Mouse (Mus musculus) right cerebral cortex, postnatal 4 days (tissue): ENCODE results near the gene Trim61.
A peak's percentile ranks its signal among the peaks of the same experiment; 100 is the strongest.
"Not testable (repeated sequence)": the region's sequence is repeated elsewhere in the genome, so short reads cannot be mapped to it uniquely, and the experiment has no call there.

Experiments used
- DNase-seq: peaks from one replicate; pipeline ENCODE4 v3.0.0-alpha.2; 2022

Trim61 gene

DNA sequence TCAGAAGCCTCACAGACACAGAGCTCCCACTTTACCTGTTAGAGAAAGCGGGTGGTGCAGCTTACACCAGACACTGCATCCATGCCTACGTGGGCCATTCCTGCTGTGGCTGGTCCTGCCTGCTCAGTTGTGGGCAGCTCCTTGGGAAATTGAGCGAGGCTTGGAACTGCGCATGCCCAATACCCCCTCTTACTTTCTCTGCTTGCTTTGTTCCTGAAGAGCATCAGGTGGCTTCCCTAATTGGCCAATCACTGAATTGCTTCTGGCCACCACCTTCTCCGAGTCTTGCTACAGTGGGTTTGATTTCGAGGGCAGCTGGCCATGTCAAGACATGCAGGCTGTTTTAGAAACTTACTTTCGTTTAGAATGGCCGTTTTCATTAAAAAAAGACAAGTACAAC lies at the start of gene Trim61, which contains the start of gene Trim60:
Gene Trim61, minus strand, starts transcription at position 101 of the 400 bp plus-strand sequence.
Gene Trim60, minus strand, starts transcription at position 162 of the 400 bp plus-strand sequence.
- DNase-seq: no peak

DNA sequence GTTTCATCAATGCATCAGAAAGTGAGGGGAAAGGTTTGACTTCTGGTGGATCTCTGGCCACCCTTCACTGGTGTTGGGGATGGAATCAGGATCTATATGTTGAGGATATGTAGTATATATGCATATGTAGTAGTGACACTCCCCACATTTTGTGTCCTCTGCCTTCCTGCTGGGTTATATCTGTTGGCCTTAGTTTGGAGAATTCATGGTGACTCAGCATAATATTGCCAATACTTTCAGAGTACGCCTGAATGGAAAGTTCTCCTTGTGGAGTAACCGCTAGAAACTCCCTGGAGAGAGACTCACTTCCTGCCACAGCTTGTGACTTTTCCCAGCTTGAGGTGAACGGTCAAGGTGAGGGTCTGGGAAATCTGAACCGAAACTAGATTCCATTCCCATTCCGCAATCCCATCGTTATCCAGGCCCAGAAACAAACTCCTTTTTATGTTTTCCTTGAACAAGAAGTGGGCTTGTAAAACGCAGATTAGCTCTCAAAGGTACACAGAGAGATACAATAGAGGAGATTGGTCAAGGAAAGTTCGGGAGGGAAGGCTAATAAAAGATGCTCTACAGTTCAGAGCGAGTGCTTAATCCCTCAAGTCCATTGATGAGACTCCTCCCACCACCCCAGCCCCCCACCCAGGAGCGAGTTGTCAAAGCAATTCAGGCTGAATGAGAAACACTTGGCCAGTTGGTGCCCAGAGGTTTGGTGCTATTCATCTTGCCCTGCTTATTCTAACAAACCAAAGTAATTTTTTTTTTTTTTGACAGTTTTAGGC lies 49.6 kb upstream of the Trim61 start:
- no peak for DNase-seq

DNA sequence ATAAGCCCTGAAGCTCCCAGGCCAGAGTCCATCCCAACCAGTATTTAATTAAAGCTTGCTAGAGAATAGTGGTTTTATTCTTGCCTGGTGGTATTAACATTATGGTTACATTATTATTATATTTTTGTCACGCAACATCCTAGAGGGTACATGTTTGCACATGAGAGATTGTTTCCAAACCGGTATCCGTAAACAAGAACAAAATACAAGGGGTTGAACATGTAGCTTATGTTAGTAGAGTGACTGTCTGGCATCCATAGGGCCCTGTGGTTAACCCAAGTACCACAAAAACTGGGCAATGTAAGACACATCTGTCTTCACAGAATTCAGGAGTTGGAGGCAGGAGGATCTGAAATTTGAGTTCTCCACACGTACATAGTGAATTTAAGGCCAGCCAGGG lies 48.7 kb upstream of the Trim61 start:
- DNase-seq: no peak

DNA sequence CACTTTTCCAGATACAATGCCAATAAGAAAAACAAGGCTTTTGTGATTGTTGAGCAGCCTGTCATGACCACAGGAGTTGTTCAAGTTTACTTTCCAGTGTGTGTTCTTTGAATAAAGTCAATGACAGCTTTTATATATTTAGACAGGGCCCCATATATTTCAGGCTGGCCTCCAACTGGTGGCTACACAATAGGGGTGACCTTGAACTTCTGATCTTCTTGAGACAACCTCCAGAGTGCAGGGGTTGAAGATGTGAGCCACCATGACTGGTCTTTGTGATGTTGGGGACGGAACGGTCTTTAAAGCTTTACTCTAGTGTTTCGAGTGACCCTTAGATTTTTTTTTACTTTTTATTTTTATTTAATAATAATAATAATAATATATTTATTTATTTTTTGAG lies 47.3 kb upstream of the Trim61 start:
- DNase-seq: no peak

DNA sequence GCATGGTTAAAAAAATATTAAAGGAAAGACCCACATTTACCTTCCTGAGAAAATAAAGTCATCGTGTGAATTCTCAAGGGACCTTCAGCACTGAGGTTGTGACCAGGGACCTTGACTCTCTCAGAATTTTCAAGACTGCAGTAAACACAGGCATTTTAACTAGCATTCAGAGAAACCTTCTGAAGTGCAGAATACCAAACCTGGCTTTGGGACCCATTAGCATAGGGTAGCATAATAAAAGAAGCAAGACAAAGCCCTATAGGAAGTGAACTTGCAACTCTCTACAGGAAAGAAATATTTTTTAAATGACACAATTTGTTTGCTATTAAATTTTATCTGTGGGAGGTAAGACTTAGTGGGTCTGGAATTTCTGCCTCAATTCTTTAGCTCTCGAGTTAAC lies 45.7 kb upstream of the Trim61 start:
- DNase-seq: no peak

DNA sequence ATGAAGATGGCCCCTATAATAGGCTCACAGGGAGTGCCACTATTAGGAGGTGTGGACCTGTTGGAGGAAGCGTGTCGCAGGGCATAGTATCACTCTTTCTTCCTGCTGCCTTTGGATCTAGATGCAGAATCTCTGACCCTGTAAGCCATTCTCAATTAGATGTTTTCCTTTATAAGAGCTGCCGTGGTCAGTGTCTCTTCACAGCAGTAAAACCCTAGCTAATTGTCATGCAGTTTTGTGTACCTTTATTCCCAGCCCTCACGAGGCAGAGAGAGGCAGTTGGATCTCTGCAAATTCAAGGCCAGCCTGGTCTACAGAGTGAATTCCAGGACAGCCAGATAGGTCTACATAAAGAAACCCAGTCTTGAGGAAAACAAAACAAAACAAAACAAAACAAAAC lies 43.9 kb upstream of the Trim61 start:
- no peak for DNase-seq

DNA sequence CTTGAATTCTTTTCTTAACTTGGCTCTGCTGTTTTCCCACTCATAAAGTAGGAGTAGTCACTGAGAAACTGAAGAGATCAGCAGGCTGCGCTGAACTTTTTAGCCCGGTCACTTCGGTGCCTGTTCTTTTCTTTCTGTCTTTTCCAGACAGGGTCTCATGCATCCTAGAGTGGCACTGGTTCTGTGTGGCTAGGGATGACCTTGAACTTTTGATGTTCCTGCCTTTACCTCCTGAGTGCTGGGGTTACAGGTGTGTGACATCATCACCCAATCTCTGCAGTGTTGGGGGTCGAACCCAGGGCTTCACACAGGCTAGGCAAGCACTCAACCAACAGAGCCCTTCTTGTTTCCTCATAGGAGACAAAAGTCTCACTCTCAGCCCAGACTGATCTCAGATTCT lies 38.4 kb upstream of the Trim61 start:
- no peak for DNase-seq

DNA sequence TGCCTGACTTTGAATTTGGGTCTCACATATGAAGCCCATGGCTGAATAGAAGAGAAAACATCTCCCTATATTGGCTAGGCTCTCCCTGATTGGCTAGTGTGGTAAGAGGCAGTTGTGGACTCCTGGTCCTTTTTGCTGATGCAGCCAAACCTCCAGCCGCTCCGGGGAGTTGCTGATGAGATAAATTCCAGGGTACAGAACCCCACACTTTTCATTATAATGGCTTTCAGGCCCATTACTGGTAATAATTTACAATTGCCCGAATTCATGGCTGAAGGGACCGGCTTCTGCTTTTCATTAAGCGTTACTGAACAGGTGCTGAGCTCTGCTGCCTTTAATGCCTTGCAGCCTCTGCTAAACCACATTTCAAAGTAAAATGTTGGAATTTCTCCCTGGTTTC lies 35.6 kb upstream of the Trim61 start:
- DNase-seq: no peak

DNA sequence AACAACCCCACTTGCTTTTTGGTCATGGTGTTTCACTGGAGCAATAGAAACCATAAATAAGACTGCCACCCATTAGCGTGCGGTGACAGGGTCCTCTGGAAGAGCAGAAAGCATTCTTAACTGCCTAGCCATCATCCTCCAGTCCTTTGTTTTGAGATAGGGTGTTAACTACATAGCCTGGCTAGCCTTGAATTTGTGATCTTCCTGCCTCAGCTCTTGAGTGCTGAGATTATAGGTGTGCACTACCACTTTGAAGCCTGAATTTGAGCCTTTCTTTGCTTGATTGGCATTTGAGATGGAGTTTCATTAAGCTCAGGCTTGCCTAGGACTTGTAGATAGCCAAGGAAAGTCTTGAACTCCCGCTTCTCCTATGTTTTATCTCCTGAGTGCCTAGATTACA lies 35.2 kb upstream of the Trim61 start:
- DNase-seq: no peak

DNA sequence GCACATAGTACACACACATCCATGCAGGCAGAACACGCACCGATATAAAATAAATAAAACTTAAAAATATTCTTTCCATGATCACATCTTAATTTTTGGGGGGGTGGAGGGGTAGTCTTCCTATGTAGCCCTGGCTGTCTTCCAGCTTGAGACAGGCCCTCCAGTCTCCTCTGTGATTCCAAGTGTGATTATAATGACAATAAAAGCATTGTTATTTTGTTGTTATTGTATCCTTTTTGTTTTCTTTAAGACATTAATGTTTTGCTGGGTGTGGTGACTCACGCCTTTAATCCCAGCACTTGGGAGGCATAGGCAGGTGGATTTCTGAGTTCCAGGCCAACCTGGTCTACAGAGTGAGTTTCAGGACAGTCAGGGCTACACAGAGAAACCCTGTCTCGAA lies 29.5 kb upstream of the Trim61 start:
- no peak for DNase-seq

DNA sequence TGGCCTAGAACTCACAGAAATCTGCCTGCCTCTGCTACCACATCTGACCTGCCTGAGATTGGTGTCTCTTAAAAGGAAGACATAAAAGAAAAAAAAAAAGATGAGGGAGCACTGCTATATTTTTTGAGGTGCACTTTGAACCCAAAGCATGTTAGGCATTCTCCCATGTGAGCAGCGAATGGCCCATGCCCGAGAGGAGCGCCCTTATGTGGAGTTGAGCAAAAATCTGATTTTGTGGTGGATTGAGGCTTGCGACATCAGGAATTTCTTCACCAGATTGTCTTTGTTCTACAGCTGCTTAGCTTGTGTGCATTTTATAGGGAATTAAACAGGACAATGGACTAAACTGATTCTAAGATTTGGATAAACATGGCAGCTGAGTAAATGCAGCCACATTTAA lies 28.9 kb upstream of the Trim61 start:
- DNase-seq: no peak

DNA sequence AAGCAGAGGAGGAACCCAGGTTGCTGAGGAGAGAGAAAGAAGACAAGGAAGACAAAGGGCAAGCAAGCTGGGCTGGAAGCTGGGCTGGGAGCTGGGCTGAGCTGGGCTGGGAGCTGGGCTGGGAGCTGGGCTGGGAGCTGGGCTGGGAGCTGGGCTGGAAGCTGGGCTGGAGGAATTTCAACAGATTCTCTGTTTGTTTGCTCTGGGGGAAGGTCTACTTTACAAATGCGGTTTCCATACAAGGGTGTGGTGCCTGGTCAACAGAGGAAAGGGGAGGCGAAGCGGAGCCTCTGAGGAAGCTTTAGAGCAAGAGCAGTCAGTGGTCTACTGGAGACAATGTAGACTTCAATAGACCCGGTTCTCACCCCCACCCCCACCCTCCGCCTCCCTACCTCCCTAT lies 28.2 kb upstream of the Trim61 start:
- DNase-seq: no peak

DNA sequence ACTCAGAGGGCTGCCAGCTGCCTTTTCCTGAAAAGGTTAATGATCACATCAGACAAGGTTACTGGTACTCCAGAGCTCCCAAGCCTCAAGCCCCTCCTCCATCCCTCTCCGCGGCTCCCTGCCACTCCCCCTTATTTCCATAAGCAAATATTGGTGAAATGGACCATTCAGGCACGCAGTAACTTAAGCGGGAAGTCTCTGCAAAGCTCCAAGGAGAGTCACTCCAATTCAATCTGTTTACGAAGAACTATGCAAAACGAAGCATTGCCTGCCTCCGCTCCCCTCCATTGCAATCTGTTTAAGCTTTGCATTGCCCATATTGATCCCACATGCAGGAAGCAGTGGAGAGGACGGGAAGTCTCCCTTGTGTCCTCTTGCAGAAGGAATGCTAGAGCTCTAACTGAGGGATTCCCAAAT lies 18.8 kb upstream of the Trim61 start, which contains the start of gene Apela:
Gene Apela, minus strand, starts transcription at position 220 of the 417 bp plus-strand sequence.
- DNase-seq: no peak

DNA sequence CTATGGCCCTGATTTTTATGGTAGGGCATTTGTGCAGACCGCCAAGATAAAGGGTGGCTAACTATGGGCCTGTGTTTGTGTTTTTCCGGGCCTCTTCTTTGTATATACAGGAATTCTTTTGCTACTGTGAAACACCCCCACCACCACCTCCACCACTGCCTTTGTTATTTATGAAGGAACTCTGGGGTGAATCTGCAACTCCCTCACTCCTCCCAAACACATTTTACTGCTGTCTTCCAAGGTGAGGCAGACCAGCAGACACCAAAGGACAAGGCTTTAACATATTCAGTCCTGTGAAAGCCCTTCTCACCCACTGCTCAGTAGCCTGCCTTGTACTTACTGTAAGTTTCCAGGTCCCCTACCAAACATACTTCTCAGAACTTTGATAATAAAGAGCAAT lies 15.8 kb upstream of the Trim61 start:
- no peak for DNase-seq

DNA sequence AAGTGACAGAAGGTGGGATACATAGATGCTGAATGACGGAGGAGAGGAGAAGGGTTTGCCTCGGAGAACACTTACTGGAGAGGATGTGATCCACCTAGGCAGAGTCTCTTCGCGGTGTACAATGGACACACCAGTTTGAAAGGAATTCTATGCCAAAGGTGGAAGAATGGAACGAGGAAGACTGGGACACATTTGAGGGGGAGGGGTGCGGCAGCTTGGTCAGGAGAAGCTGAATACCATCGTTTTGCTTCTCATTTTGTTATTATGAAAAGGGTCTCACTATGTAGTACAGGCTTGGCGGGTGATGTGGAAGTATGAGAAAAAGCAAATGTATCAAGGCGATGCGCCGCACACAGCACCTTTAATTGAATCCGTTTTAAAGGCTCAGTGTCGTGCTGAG lies 14.7 kb upstream of the Trim61 start:
- DNase-seq: no peak

DNA sequence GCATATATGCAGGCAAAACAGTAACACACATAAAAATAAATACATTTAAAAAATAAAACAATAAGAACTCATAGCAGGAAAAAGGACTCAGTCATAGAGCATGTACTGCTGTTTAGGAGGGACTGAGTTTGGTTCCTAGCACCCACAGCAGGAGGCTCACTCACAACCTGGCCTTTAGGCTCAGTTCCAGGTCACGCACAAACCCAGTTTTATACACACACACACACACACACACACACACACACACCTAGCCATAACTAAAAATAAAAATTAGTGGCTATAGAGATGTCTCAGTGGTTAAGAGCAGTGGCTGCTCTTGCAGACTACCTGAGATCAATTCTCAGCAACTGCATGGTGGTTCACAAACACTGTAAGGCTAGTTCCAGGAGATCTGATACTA lies 13.8 kb upstream of the Trim61 start:
- no peak for DNase-seq

DNA sequence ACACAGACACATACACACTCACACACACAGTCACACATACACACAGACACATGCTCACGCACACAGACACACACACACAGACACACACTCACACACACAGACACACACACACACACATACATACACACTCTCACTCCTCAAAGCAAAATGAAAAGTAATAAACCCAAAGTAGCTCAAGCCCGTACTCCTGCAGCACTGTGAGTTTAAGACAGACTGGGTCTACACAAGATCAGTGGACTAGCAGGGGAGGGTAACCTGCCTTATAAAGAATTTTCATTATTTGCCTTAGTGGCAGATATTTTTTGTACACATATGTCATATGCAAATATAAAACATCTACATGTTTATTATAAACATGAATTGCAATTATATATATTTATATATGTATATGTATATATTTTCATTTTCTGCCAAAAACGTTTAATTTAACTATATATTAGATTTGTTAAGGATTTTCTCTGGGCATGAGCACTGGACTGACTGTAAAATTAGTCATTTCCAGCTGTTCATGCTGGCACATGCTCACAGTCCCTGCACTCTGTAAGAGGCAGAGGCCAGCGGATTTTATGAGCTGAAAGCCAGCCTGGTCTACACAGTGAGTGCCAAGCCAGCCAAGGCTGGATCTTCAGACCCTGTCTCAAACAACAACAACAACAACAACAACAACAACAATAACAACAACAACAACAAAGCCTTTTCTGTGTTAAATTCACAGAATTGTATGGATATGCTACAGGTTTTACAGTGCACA lies 12.6 kb upstream of the Trim61 start:
- no peak for DNase-seq

DNA sequence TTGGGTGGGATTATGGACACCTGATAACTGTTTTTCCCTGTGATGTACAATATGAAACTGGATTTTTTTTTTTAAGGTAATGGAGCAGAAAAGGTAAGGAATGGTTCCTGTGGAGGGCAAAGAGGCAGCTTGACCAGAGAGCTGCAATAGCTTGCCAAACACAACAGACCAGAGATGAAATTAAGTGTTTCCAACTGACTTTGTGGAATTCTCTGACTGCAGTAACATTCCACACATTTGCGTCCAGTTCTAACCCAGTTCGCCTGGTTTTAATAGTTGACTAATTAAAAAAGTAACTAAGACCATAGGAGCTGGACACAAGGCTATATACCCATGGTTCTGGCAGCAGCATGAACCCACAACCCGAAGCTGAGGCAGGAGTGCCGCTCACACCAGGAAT lies 11.5 kb upstream of the Trim61 start:
- DNase-seq: no peak

DNA sequence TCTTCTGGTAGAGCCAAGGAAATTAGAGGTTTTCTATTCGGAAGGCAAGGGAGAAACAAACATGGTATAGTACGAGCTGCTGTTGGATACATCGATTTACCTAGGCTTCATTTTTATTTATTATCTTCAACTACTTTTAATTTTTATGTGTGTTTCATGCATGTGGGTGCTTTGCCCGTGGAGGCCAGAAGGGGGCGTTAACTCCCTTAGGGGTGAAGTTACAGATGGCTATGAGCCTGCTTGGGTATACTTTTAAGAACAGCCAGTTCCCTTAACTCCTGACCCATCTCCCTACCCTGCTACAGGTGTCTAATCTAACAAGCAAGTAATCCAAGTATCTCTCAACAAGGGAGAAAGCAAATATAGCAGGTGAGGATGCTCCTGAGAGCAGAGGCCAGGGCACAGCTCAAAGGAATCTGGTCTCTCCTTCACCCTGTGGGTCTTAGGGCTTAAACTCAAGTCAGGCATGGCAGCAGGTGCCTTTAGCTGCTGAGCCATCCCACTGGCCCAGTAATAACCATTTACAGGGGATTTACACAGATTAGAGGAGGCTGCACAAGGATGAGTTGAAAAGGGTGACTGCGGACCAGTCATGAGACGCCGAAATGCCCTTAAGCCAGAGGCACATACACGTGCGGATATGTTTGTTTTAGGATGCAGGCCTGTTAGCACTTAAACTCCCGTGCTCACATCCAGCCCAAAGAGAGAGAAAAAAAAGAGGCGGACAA lies 10.8 kb upstream of the Trim61 start:
- DNase-seq: no peak

DNA sequence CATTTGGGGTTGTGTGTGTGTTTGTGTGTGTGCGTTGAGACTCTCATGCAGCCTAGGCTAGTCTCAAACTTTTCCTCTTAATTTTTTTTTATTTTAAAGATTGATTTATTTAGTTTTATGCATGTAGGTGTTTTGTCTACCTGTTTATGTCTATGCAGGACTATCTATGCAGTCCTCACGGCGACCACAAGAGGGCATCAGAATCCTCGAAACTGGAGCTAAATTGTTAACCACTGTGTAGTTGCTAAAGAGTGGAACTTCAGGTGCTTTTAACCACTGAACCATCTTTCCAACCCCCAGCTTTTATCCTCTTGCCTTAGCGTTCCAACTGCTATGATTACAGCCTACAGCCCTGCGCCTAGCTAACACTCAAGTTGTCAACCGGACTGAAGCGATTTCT lies 4.2 kb upstream of the Trim61 start:
- peak; percentile 75 for DNase-seq

DNA sequence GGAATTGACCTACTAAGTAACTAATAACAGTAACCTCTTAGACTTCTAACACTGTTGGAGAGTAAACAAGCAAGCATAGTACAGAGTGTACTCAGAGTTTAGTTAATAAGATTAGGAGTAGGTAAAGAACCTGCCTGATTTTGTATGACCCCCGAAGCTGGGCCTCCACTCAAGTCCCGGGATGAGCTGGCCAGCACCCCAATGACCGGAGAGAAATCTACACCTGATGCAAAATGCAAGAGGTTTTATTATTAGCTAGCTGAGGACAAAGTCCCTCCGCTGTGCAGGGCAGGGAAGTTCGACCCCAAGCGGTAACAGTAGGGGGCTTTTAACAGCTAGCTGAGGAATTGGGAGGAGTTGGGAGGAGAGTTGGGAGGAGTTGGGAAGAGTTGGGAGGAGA lies 10.7 kb downstream of the Trim61 start:
- DNase-seq: not testable (repeated sequence)

DNA sequence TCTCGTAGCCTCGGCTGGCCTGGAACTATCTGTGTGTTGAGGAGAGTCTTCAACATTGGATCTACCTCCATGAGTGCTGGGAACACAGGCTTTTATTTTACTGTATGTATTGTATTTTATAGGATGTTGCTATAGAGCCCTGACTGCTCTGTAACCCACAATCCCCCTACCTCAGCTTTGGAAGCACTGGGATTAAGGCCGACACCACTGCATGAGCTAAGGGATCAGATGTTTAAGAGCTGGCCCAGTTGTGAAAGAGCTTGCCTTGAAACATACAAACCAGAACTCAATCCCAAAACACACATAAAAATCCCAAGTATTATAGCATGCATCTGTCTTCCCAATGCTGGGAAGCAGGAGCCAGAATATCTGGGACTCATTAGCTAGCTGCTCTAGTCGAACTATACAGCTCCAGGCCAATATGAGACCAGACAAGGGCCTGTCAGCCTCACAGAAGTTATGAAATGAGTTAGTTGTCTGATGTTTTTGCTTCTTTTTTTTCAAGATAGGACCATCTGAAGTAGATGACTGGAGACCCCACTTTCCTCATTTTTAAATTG lies 19.4 kb downstream of the Trim61 start:
- no peak for DNase-seq

DNA sequence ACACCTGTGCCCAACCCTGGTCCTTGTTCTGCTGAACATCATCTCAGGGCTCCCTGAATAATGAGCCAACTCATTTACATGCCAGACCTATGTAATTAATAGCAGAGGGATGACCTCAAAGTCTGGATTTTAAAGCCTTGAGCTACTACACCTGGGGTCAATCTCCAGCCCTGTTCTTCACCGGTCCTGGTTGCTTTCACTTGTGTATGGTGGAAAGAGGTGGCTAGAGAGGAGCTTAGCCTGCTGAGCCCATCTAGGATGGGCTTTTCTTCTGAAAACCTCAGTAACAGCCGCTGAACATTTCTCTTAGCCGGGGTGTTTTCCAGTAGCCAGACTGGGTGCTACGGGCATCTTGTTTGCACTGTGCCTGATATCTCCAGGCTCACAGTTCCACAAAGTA lies 30.6 kb downstream of the Trim61 start, which contains the start of gene Trim75:
Gene Trim75, minus strand, starts transcription at position 101 of the 400 bp plus-strand sequence.
- no peak for DNase-seq
